Mouse (Mus musculus): ENCODE data around the gene Plpp3. TPM values are rescaled to one million over a fixed set of nuclear protein-coding genes. Genes with fewer than 3 reads are reported as not detected.

Plpp3 gene
- polyA plus RNA-seq, 1 experiment from 2014 or later: 75.2 TPM

GRCm38 (mm10) chr4:105248161-105248560 lies 91.0 kb downstream of the Plpp3 start:
- Histone ChIP-seq H3K36me3 (no peaks in the 10 kb centered on the region), H3K4me3 (no peak overlapping the region)
- WGBS: 52% methylated on average over 1 of the region's 1 CpGs

GRCm38 (mm10) chr4:105249283-105249682 lies 92.1 kb downstream of the Plpp3 start:
- H3K4me1 ChIP-seq: peaks cover 20% of the 10 kb centered on the region
- no peak for DNase-seq (ENCODE audit: low spot score)
- H3K36me3 ChIP-seq: no peaks in the 10 kb centered on the region
- no peak overlapping the region for H3K27ac ChIP-seq
- no peak overlapping the region for H3K4me3 ChIP-seq
- H3K27me3 ChIP-seq (ENCODE audit: low read depth, poor library complexity, severe bottlenecking): peaks cover 33% of the 10 kb centered on the region
- H3K9me3 ChIP-seq (replicated peaks): no peaks in the 10 kb centered on the region
- WGBS: 88% methylated on average over 4 of the region's 4 CpGs

More at GRCm38 (mm10) chr4:105248161-105248560, 91.0 kb downstream of the Plpp3 start:
- peaks cover 36% of the 10 kb centered on the region for H3K27me3 ChIP-seq (ENCODE audit: low read depth, poor library complexity, severe bottlenecking)
- H3K4me1 ChIP-seq: peaks cover 14% of the 10 kb centered on the region
- H3K9me3 ChIP-seq (replicated peaks): no peaks in the 10 kb centered on the region
- DNase-seq (ENCODE audit: low spot score): no peak
- H3K27ac ChIP-seq: no peak overlapping the region

GRCm38 (mm10) chr4:105250946-105251345 lies 93.8 kb downstream of the Plpp3 start:
- H3K36me3 ChIP-seq: no peaks in the 10 kb centered on the region
- H3K4me1 ChIP-seq: peaks cover 10% of the 10 kb centered on the region
- 83% methylated on average over 3 of the region's 3 CpGs for WGBS
- DNase-seq (ENCODE audit: low spot score): no peak
- H3K4me3 ChIP-seq: no peak overlapping the region
- H3K27me3 ChIP-seq (ENCODE audit: low read depth, poor library complexity, severe bottlenecking): peaks cover 17% of the 10 kb centered on the region
- H3K27ac ChIP-seq: no peak overlapping the region
- no peaks in the 10 kb centered on the region for H3K9me3 ChIP-seq (replicated peaks)

- 86% methylated on average over 3 of the region's 3 CpGs for WGBS
- Histone ChIP-seq H3K9me3 (replicated peaks) (no peaks in the 10 kb centered on the region), H3K4me3 (no peak overlapping the region), H3K27me3 (ENCODE audit: low read depth, poor library complexity, severe bottlenecking) (peaks cover 9% of the 10 kb centered on the region; the same call in 1 of the 2 replicates), H3K36me3 (no peaks in the 10 kb centered on the region), H3K4me1 (peaks cover 10% of the 10 kb centered on the region), H3K27ac (no peak overlapping the region)
- no peak for DNase-seq (ENCODE audit: low spot score)
Measured at GRCm38 (mm10) chr4:105252044-105252443, 94.9 kb downstream of the Plpp3 start.

GRCm38 (mm10) chr4:105252571-105253200 lies 95.5 kb downstream of the Plpp3 start:
- DNase-seq (ENCODE audit: low spot score): no peak
- no peak overlapping the region for H3K27ac ChIP-seq
- WGBS: 56% methylated on average over 5 of the region's 5 CpGs

GRCm38 (mm10) chr4:105253453-105254341 lies 96.5 kb downstream of the Plpp3 start:
- WGBS: 75% methylated on average over 6 of the region's 6 CpGs
- H3K27me3 ChIP-seq (ENCODE audit: low read depth, poor library complexity, severe bottlenecking): no peaks in the 10 kb centered on the region
- no peaks in the 10 kb centered on the region for H3K36me3 ChIP-seq
- no peaks in the 10 kb centered on the region for H3K9me3 ChIP-seq (replicated peaks)
- no peak for DNase-seq (ENCODE audit: low spot score)
- no peak overlapping the region for H3K4me3 ChIP-seq
- H3K4me1 ChIP-seq: peaks cover 16% of the 10 kb centered on the region
- H3K27ac ChIP-seq: no peak overlapping the region

More at GRCm38 (mm10) chr4:105252571-105253200, 95.5 kb downstream of the Plpp3 start:
- Histone ChIP-seq H3K27me3 (ENCODE audit: low read depth, poor library complexity, severe bottlenecking) (peaks cover 5% of the 10 kb centered on the region; the same call in 1 of the 2 replicates), H3K36me3 (no peaks in the 10 kb centered on the region), H3K4me3 (no peak overlapping the region), H3K4me1 (peaks cover 12% of the 10 kb centered on the region), H3K9me3 (replicated peaks) (no peaks in the 10 kb centered on the region)

- Histone ChIP-seq H3K4me1 (peaks cover 16% of the 10 kb centered on the region), H3K27ac (no peak overlapping the region), H3K4me3 (no peak overlapping the region), H3K27me3 (ENCODE audit: low read depth, poor library complexity, severe bottlenecking) (no peaks in the 10 kb centered on the region), H3K9me3 (replicated peaks) (no peaks in the 10 kb centered on the region), H3K36me3 (no peaks in the 10 kb centered on the region)
- 88% methylated on average over 4 of the region's 4 CpGs for WGBS
- DNase-seq (ENCODE audit: low spot score): no peak
Measured at GRCm38 (mm10) chr4:105254365-105254764, 97.2 kb downstream of the Plpp3 start.

GRCm38 (mm10) chr4:105255185-105255584 lies 98.0 kb downstream of the Plpp3 start:
- H3K36me3 ChIP-seq: no peaks in the 10 kb centered on the region
- no peak overlapping the region for H3K4me3 ChIP-seq
- H3K9me3 ChIP-seq (replicated peaks): no peaks in the 10 kb centered on the region
- H3K4me1 ChIP-seq: peaks cover 20% of the 10 kb centered on the region
- DNase-seq (ENCODE audit: low spot score): no peak
- no peaks in the 10 kb centered on the region for H3K27me3 ChIP-seq (ENCODE audit: low read depth, poor library complexity, severe bottlenecking)
- no peak overlapping the region for H3K27ac ChIP-seq
- 86% methylated on average over 3 of the region's 3 CpGs for WGBS

GRCm38 (mm10) chr4:105257667-105258560 lies 100.8 kb downstream of the Plpp3 start:
- 72% methylated on average over 11 of the region's 11 CpGs for WGBS
- H3K36me3 ChIP-seq: no peaks in the 10 kb centered on the region
- H3K9me3 ChIP-seq (replicated peaks): no peaks in the 10 kb centered on the region
- DNase-seq (ENCODE audit: low spot score): no peak
- H3K4me1 ChIP-seq: peaks cover 39% of the 10 kb centered on the region
- H3K27ac ChIP-seq: no peak overlapping the region
- H3K4me3 ChIP-seq: no peak overlapping the region
- no peaks in the 10 kb centered on the region for H3K27me3 ChIP-seq (ENCODE audit: low read depth, poor library complexity, severe bottlenecking)

- Histone ChIP-seq H3K27me3 (ENCODE audit: low read depth, poor library complexity, severe bottlenecking) (no peaks in the 10 kb centered on the region), H3K4me3 (no peak overlapping the region), H3K9me3 (replicated peaks) (no peaks in the 10 kb centered on the region), H3K27ac (peak overlapping the region; percentile 70; the same call in 1 of the 2 replicates), H3K4me1 (peaks cover 38% of the 10 kb centered on the region), H3K36me3 (no peaks in the 10 kb centered on the region)
- WGBS: 31% methylated on average over 2 of the region's 2 CpGs
- peak; percentile 52 for DNase-seq (ENCODE audit: low spot score)
Measured at GRCm38 (mm10) chr4:105260385-105260784, 103.2 kb downstream of the Plpp3 start.

GRCm38 (mm10) chr4:105260893-105261769 lies 104.0 kb downstream of the Plpp3 start:
- H3K4me3 ChIP-seq: no peak overlapping the region
- H3K36me3 ChIP-seq: no peaks in the 10 kb centered on the region
- no peaks in the 10 kb centered on the region for H3K27me3 ChIP-seq (ENCODE audit: low read depth, poor library complexity, severe bottlenecking)
- peaks cover 38% of the 10 kb centered on the region for H3K4me1 ChIP-seq
- no peaks in the 10 kb centered on the region for H3K9me3 ChIP-seq (replicated peaks)
- no peak for DNase-seq (ENCODE audit: low spot score)
- peak overlapping the region; percentile 70 for H3K27ac ChIP-seq
- WGBS: 62% methylated on average over 9 of the region's 9 CpGs

- WGBS: 86% methylated on average over 12 of the region's 12 CpGs
- Histone ChIP-seq H3K27me3 (ENCODE audit: low read depth, poor library complexity, severe bottlenecking) (no peaks in the 10 kb centered on the region), H3K9me3 (replicated peaks) (no peaks in the 10 kb centered on the region), H3K4me3 (no peak overlapping the region), H3K36me3 (no peaks in the 10 kb centered on the region), H3K4me1 (peaks cover 38% of the 10 kb centered on the region), H3K27ac (0 out of 2 replicates have a peak overlapping the region, but pooled peaks have one; percentile 58)
- DNase-seq (ENCODE audit: low spot score): no peak
Measured at GRCm38 (mm10) chr4:105262358-105262757, 105.2 kb downstream of the Plpp3 start.
